Mouse (Mus musculus) myocyte (in vitro differentiated cells): ENCODE data around the gene Arid3c. TPM values are rescaled to one million over a fixed set of nuclear protein-coding genes. Genes with fewer than 3 reads are reported as not detected.

Experiments
- H3K27me3 ChIP-seq: one replicate; pipeline ENCODE4 v1.6.1; 2011; ENCODE audit not compliant: control insufficient read depth, insufficient read depth, insufficient read length
- H3K36me3 ChIP-seq: one replicate; pipeline ENCODE4 v1.6.1; 2011; ENCODE audit not compliant: control insufficient read depth, insufficient read depth
- H3K4me2 ChIP-seq: one replicate; pipeline ENCODE4 v1.6.1; 2011; ENCODE audit warnings: low read depth, control low read depth
- H3K4me3 ChIP-seq: one replicate; pipeline ENCODE4 v1.5.1; 2011; ENCODE audit warnings: mild to moderate bottlenecking, control low read depth, moderate library complexity
- H3K79me2 ChIP-seq: one replicate; pipeline ENCODE4 v1.6.1; 2011; ENCODE audit not compliant: control insufficient read depth, insufficient read depth
- H3ac ChIP-seq: one replicate; pipeline ENCODE4 v1.6.1; 2011; ENCODE audit not compliant: control insufficient read depth, insufficient read length
- CEBPB ChIP-seq: IDR thresholded peaks from 2 replicates; pipeline ENCODE4 v1.6.1; 2011; ENCODE audit warnings: mild to moderate bottlenecking, moderate library complexity; ENCODE audit not compliant: poor library complexity, insufficient read depth, severe bottlenecking
- E2F4 ChIP-seq: IDR thresholded peaks from one replicate; pipeline ENCODE4 v1.6.1; 2011; ENCODE audit warnings: mild to moderate bottlenecking, control low read depth, moderate library complexity; ENCODE audit not compliant: insufficient read depth
- MAX ChIP-seq: IDR thresholded peaks from one replicate; pipeline ENCODE4 v1.6.1; 2011; ENCODE audit warnings: low read depth, mild to moderate bottlenecking, control low read depth
- POLR2AphosphoS2 ChIP-seq: IDR thresholded peaks from one replicate; pipeline ENCODE4 v1.6.1; 2011; ENCODE audit warnings: low read depth, control low read depth; ENCODE audit not compliant: insufficient read length
- SRF ChIP-seq: IDR thresholded peaks from one replicate; pipeline ENCODE4 v1.6.1; 2011; ENCODE audit warnings: low read depth; ENCODE audit not compliant: control insufficient read depth, insufficient read length
- TCF12 ChIP-seq: IDR thresholded peaks from one replicate; pipeline ENCODE4 v1.6.1; 2011; ENCODE audit warnings: mild to moderate bottlenecking, control low read depth; ENCODE audit not compliant: poor library complexity, insufficient read depth, severe bottlenecking
- polyA plus RNA-seq: library from polyadenylated mRNA; unstranded; fragments of >200 nt; fragmentation: generic; extraction: Trizol; gene quantifications from one replicate; pipeline ENCODE4 v1.2.1, GENCODE M21; 2012; ENCODE audit warnings: missing spikeins

Arid3c gene
- polyA plus RNA-seq, 1 experiment = not detected

- no peaks in the 10 kb centered on the region for H3K79me2 ChIP-seq
- TF ChIP-seq CEBPB (no peak), TCF12 (no peak), POLR2AphosphoS2 (no peak), MAX (no peak), SRF (no peak), E2F4 (no peak)
- no peak overlapping the region for H3K4me2 ChIP-seq
- no peak overlapping the region for H3ac ChIP-seq
- peaks cover 78% of the 10 kb centered on the region for H3K27me3 ChIP-seq
- H3K4me3 ChIP-seq = no peak overlapping the region
- no peaks in the 10 kb centered on the region for H3K36me3 ChIP-seq
Measured at GRCm38 (mm10) chr4:41676248-41677005, 54.5 kb downstream of the Arid3c start.

Other genes with a start within 250 kb of the Arid3c start
- 33.9 TPM for gene AI464131, start 228.1 kb downstream of the Arid3c start, polyA plus RNA-seq
- 0.06 TPM for gene 1110017D15Rik, start 213.8 kb downstream of the Arid3c start, polyA plus RNA-seq
- 2.7 TPM for gene Fam219a, start 161.6 kb downstream of the Arid3c start, polyA plus RNA-seq
- 0.08 TPM for gene Dnaic1, start 161.4 kb downstream of the Arid3c start, polyA plus RNA-seq
- gene Enho, start 90.8 kb downstream of the Arid3c start, polyA plus RNA-seq = 8.2 TPM
- 0.06 TPM for gene Cntfr, start 34.1 kb downstream of the Arid3c start, polyA plus RNA-seq
- 3.3 TPM for gene Il11ra1, start 31.2 kb downstream of the Arid3c start, polyA plus RNA-seq
- gene Rpp25l, start 17.6 kb downstream of the Arid3c start, polyA plus RNA-seq = 43.8 TPM
- 155 TPM for gene Dctn3, start 8.0 kb downstream of the Arid3c start, polyA plus RNA-seq
- 2.1 TPM for gene Galt, start 24.1 kb upstream of the Arid3c start, polyA plus RNA-seq
- gene Sigmar1, start 25.0 kb upstream of the Arid3c start, polyA plus RNA-seq = 98.6 TPM
- gene Ccl27a, start 43.1 kb upstream of the Arid3c start, polyA plus RNA-seq = not detected
- not detected for gene Gm21541, start 172.5 kb upstream of the Arid3c start, polyA plus RNA-seq
- not detected for gene Gm20878, start 210.4 kb upstream of the Arid3c start, polyA plus RNA-seq
- gene Fam205a4, start 234.9 kb upstream of the Arid3c start, polyA plus RNA-seq = not detected